Mouse (Mus musculus): ENCODE results near the gene 2010111I01Rik. TPM values are rescaled to one million over a fixed set of nuclear protein-coding genes. Genes with fewer than 3 reads are reported as not detected.

Gene 2010111I01Rik
- polyA plus RNA-seq, 1 experiment from 2014 or later: 119 TPM

DNA sequence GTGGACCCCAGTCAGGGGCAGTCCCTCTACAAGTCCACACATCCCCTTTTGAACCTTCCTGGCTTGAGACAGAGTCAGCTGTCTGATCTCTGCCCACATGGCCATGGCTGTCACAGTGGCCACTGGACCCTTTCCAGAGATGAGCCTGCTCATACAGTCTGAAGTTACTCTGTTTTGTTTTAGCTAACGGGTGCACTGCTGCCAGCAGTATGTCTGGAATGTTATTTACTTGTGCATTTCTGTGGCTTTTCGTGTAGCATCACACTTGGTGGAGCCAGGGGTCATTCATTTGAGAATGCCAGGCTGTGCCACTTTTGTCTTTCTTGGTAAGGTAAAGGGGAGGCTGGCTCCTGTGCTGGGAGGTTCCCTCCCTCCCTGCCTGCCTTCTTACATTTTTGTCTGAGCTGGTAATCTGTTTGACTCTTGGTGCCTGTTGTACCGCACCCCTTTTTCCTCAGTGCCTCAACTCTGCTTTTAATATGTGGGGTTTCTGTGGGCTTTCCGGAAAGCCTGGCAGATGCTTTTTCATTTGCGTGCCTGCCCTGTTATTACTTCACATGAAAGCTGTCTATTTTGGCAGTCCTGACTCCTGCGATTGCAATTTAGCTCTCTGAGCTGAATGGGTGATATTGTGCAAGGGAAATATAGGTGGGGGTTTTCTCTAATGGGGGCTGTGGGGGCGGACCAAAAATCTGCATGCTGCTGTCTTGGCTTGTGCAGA is 190.3 kb downstream of the 2010111I01Rik start:
- H3K9me3 ChIP-seq (replicated peaks; ENCODE audit: control insufficient read depth, low read length): no peaks in the 10 kb centered on the region
- no peak overlapping the region for H3K9ac ChIP-seq (ENCODE audit: low read length)
- 53% methylated on average over 7 of the region's 7 CpGs for WGBS
- no peak overlapping the region for H3K4me2 ChIP-seq (ENCODE audit: low read depth, low read length)
- no peak overlapping the region for H3K4me3 ChIP-seq (replicated peaks; ENCODE audit: low read length)
- peaks cover 9% of the 10 kb centered on the region; the same call in 1 of the 2 replicates for H3K4me1 ChIP-seq (ENCODE audit: control insufficient read depth, insufficient read depth, low read length)
- no peaks in the 10 kb centered on the region for H3K36me3 ChIP-seq (ENCODE audit: control insufficient read depth, insufficient read depth, low read length)
- H3K27ac ChIP-seq (ENCODE audit: low read length): no peak overlapping the region
- no peaks in the 10 kb centered on the region for H3K27me3 ChIP-seq (ENCODE audit: control insufficient read depth, insufficient read depth, low read length)
- no peak for ATAC-seq (ENCODE audit: insufficient read depth, low FRiP score)

DNA sequence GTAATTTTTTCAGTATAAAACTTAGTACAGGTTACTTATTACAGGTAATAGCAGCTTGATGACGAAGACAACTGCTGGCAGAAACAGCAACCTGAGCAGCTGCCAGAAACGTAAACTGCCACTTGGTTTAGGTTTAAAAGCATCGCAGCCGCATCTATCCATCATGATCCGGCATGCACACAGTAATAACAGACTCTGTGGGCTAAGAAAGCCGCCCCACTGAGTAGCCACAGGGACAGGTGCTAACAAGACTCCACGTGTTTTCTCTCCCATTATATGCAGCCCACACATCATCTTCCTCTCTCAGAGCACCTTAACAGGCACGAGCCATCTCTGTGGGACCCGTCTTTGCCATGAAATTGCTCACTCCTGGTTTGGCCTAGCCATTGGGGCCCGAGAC is 191.6 kb downstream of the 2010111I01Rik start:
- Histone ChIP-seq H3K4me3 (replicated peaks; ENCODE audit: low read length) (no peak overlapping the region), H3K4me1 (ENCODE audit: control insufficient read depth, insufficient read depth, low read length) (peaks cover 9% of the 10 kb centered on the region; the same call in 1 of the 2 replicates), H3K9me3 (replicated peaks; ENCODE audit: control insufficient read depth, low read length) (no peaks in the 10 kb centered on the region), H3K36me3 (ENCODE audit: control insufficient read depth, insufficient read depth, low read length) (no peaks in the 10 kb centered on the region), H3K27ac (ENCODE audit: low read length) (no peak overlapping the region), H3K4me2 (ENCODE audit: low read depth, low read length) (no peak overlapping the region), H3K27me3 (ENCODE audit: control insufficient read depth, insufficient read depth, low read length) (no peaks in the 10 kb centered on the region), H3K9ac (ENCODE audit: low read length) (no peak overlapping the region)
- 73% methylated on average over 10 of the region's 10 CpGs for WGBS
- no peak for ATAC-seq (ENCODE audit: insufficient read depth, low FRiP score)

GRCm38 (mm10) chr13:63170282-63171073 is 205.8 kb downstream of the 2010111I01Rik start:
- WGBS: 55% methylated on average over 11 of the region's 11 CpGs
- H3K27me3 ChIP-seq (ENCODE audit: control insufficient read depth, insufficient read depth, low read length): no peaks in the 10 kb centered on the region
- peak; percentile 76; the same call in 1 of the 2 replicates for ATAC-seq (ENCODE audit: insufficient read depth, low FRiP score)
- no peaks in the 10 kb centered on the region for H3K4me1 ChIP-seq (ENCODE audit: control insufficient read depth, insufficient read depth, low read length)
- H3K4me2 ChIP-seq (ENCODE audit: low read depth, low read length): no peak overlapping the region
- H3K9ac ChIP-seq (ENCODE audit: low read length): no peak overlapping the region
- H3K9me3 ChIP-seq (replicated peaks; ENCODE audit: control insufficient read depth, low read length): no peaks in the 10 kb centered on the region
- H3K36me3 ChIP-seq (ENCODE audit: control insufficient read depth, insufficient read depth, low read length): no peaks in the 10 kb centered on the region
- peak overlapping the region; percentile 40 for H3K27ac ChIP-seq (ENCODE audit: low read length)
- H3K4me3 ChIP-seq (replicated peaks; ENCODE audit: low read length): no peak overlapping the region

GRCm38 (mm10) chr13:63171347-63172096 is 206.8 kb downstream of the 2010111I01Rik start:
- ATAC-seq (ENCODE audit: insufficient read depth, low FRiP score): no peak
- no peak overlapping the region for H3K27ac ChIP-seq (ENCODE audit: low read length)
- WGBS: 61% methylated on average over 13 of the region's 13 CpGs

GRCm38 (mm10) chr13:63172097-63172445 is 207.4 kb downstream of the 2010111I01Rik start:
- no peak overlapping the region for H3K27ac ChIP-seq (ENCODE audit: low read length)
- no peaks in the 10 kb centered on the region for H3K36me3 ChIP-seq (ENCODE audit: control insufficient read depth, insufficient read depth, low read length)
- 85% methylated on average over 3 of the region's 3 CpGs for WGBS
- ATAC-seq (ENCODE audit: insufficient read depth, low FRiP score): no peak
- H3K4me1 ChIP-seq (ENCODE audit: control insufficient read depth, insufficient read depth, low read length): no peaks in the 10 kb centered on the region
- H3K9me3 ChIP-seq (replicated peaks; ENCODE audit: control insufficient read depth, low read length): no peaks in the 10 kb centered on the region
- H3K4me2 ChIP-seq (ENCODE audit: low read depth, low read length): no peak overlapping the region
- H3K27me3 ChIP-seq (ENCODE audit: control insufficient read depth, insufficient read depth, low read length): no peaks in the 10 kb centered on the region
- no peak overlapping the region for H3K9ac ChIP-seq (ENCODE audit: low read length)
- no peak overlapping the region for H3K4me3 ChIP-seq (replicated peaks; ENCODE audit: low read length)

More at GRCm38 (mm10) chr13:63171347-63172096, 206.8 kb downstream of the 2010111I01Rik start:
- Histone ChIP-seq H3K4me1 (ENCODE audit: control insufficient read depth, insufficient read depth, low read length) (no peaks in the 10 kb centered on the region), H3K27me3 (ENCODE audit: control insufficient read depth, insufficient read depth, low read length) (no peaks in the 10 kb centered on the region), H3K9ac (ENCODE audit: low read length) (no peak overlapping the region), H3K4me2 (ENCODE audit: low read depth, low read length) (no peak overlapping the region), H3K36me3 (ENCODE audit: control insufficient read depth, insufficient read depth, low read length) (no peaks in the 10 kb centered on the region), H3K4me3 (replicated peaks; ENCODE audit: low read length) (no peak overlapping the region), H3K9me3 (replicated peaks; ENCODE audit: control insufficient read depth, low read length) (no peaks in the 10 kb centered on the region)

DNA sequence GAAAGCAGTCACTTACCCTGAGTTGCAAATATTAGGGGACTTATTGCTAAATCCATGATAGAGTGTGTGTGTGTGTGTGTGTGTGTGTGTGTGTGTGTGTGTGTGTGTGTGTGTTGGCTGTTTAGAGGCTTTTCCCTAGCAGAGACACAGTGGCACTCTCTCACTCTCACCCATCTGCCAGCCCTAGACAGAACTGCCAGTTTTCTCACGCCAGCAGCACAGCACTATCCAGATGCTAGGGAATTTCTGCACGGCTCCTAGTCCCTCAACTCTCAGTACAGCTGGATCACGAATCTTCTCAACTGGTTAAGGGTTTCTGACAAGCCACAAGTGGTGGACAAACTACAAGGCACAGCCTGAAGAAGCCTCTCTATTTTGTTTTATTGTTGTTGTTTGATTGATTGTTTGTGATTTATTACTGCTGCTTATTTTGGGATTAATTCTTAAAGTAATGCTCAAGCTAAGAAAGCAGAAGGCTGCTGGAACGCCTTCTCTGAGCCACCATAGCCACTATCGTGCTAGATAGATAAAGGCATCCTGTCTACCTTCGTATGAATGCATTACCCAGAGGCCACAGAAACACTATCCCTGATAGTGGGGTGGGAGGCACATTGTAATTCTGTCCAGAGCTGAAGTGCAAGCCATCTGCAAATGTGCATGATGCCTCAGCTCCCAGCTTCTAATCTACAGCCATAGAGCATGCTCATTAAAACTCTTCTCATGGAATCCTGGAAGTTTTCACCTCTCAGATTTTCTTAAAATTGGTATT is 209.7 kb downstream of the 2010111I01Rik start:
- no peak overlapping the region for H3K4me2 ChIP-seq (ENCODE audit: low read depth, low read length)
- no peak overlapping the region for H3K4me3 ChIP-seq (replicated peaks; ENCODE audit: low read length)
- H3K36me3 ChIP-seq (ENCODE audit: control insufficient read depth, insufficient read depth, low read length): no peaks in the 10 kb centered on the region
- H3K27me3 ChIP-seq (ENCODE audit: control insufficient read depth, insufficient read depth, low read length): no peaks in the 10 kb centered on the region
- no peaks in the 10 kb centered on the region for H3K9me3 ChIP-seq (replicated peaks; ENCODE audit: control insufficient read depth, low read length)
- 65% methylated on average over 6 of the region's 6 CpGs for WGBS
- no peak for ATAC-seq (ENCODE audit: insufficient read depth, low FRiP score)
- H3K4me1 ChIP-seq (ENCODE audit: control insufficient read depth, insufficient read depth, low read length): no peaks in the 10 kb centered on the region
- H3K9ac ChIP-seq (ENCODE audit: low read length): no peak overlapping the region
- no peak overlapping the region for H3K27ac ChIP-seq (ENCODE audit: low read length)

- WGBS: 83% methylated on average over 4 of the region's 4 CpGs
- Histone ChIP-seq H3K4me3 (replicated peaks; ENCODE audit: low read length) (no peak overlapping the region), H3K36me3 (ENCODE audit: control insufficient read depth, insufficient read depth, low read length) (no peaks in the 10 kb centered on the region), H3K27ac (ENCODE audit: low read length) (no peak overlapping the region), H3K4me1 (ENCODE audit: control insufficient read depth, insufficient read depth, low read length) (no peaks in the 10 kb centered on the region), H3K9me3 (replicated peaks; ENCODE audit: control insufficient read depth, low read length) (no peaks in the 10 kb centered on the region), H3K4me2 (ENCODE audit: low read depth, low read length) (no peak overlapping the region), H3K9ac (ENCODE audit: low read length) (no peak overlapping the region), H3K27me3 (ENCODE audit: control insufficient read depth, insufficient read depth, low read length) (no peaks in the 10 kb centered on the region)
- no peak for ATAC-seq (ENCODE audit: insufficient read depth, low FRiP score)
These were observed 211.4 kb downstream of the 2010111I01Rik start for GRCm38 (mm10) chr13:63176131-63176530.

DNA sequence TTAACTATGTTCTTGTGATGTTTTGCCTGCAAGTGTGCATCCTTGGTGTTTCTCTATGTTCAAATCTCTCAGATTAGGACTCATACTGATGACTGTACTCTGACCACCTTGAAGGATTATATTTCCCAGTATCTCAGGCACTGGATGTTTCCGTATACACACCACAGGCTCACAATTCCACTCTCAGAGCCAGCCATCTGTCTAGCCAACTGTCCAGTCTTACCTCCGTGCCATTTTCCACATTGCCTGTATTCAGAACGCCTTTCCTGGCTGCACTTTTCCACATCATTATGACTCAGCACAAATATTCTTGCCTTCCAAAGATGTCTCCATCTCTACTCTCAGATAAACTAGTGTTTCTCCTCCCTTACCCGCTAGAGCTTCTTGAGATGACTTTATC is 212.5 kb downstream of the 2010111I01Rik start:
- 85% methylated on average over 4 of the region's 4 CpGs for WGBS
- Histone ChIP-seq H3K27me3 (ENCODE audit: control insufficient read depth, insufficient read depth, low read length) (no peaks in the 10 kb centered on the region), H3K4me1 (ENCODE audit: control insufficient read depth, insufficient read depth, low read length) (no peaks in the 10 kb centered on the region), H3K9me3 (replicated peaks; ENCODE audit: control insufficient read depth, low read length) (no peaks in the 10 kb centered on the region), H3K27ac (ENCODE audit: low read length) (no peak overlapping the region), H3K4me2 (ENCODE audit: low read depth, low read length) (no peak overlapping the region), H3K4me3 (replicated peaks; ENCODE audit: low read length) (no peak overlapping the region), H3K9ac (ENCODE audit: low read length) (no peak overlapping the region), H3K36me3 (ENCODE audit: control insufficient read depth, insufficient read depth, low read length) (no peaks in the 10 kb centered on the region)
- no peak for ATAC-seq (ENCODE audit: insufficient read depth, low FRiP score)
